Mouse (Mus musculus) stomach, embryonic 14.5 days (tissue): ENCODE data around the gene Rab14. TPM values are rescaled to one million over a fixed set of nuclear protein-coding genes. Genes with fewer than 3 reads are reported as not detected.

ENCODE experiments used
- ATAC-seq: fragments of 200-750 bp; cut with Nextera tagmentation; 2 replicates; pipeline ENCODE4 v1.8.0; 2017; ENCODE audit warnings: low read depth, moderate TSS enrichment; ENCODE audit not compliant: insufficient number of reproducible peaks, insufficient read depth, low FRiP score
- H3K27ac ChIP-seq: fragments of 300-500 bp; sonication (generic); 2 replicates; pipeline ENCODE4 v1.5.1; 2014; ENCODE audit warnings: mild to moderate bottlenecking, low read length, moderate library complexity, mixed read lengths
- H3K27me3 ChIP-seq: fragments of 300-500 bp; sonication (generic); 2 replicates; pipeline ENCODE4 v1.6.1; 2014; ENCODE audit warnings: low read length, control low read depth, mixed read lengths; ENCODE audit not compliant: control insufficient read depth, insufficient read depth
- H3K36me3 ChIP-seq: fragments of 300-500 bp; sonication (generic); 2 replicates; pipeline ENCODE4 v1.6.1; 2014; ENCODE audit warnings: mild to moderate bottlenecking, control low read depth, low read length, moderate library complexity, mixed read lengths; ENCODE audit not compliant: control insufficient read depth, insufficient read depth
- H3K4me1 ChIP-seq: fragments of 300-500 bp; sonication (generic); 2 replicates; pipeline ENCODE4 v1.6.1; 2014; ENCODE audit warnings: low read length, control low read depth, mixed read lengths; ENCODE audit not compliant: control insufficient read depth, insufficient read depth
- H3K4me2 ChIP-seq: fragments of 300-500 bp; sonication (generic); replicated peaks from 2 replicates; pipeline ENCODE4 v1.6.1; 2014; ENCODE audit warnings: low read depth, low read length, control low read depth
- H3K4me3 ChIP-seq: fragments of 300-500 bp; sonication (generic); 2 replicates; pipeline ENCODE4 v1.5.1; 2014; ENCODE audit warnings: low read depth, low read length, control low read depth
- H3K9ac ChIP-seq: fragments of 300-500 bp; sonication (generic); replicated peaks from 2 replicates; pipeline ENCODE4 v1.6.1; 2014; ENCODE audit warnings: low read depth, mild to moderate bottlenecking, control low read depth, low read length, moderate library complexity, mixed read lengths
- H3K9me3 ChIP-seq: fragments of 300-500 bp; sonication (generic); 2 replicates; pipeline ENCODE4 v1.6.1; 2016; ENCODE audit warnings: low read depth, low read length, control low read depth; ENCODE audit not compliant: control insufficient read depth
- WGBS: fragments of 180-500 bp; shearing (Covaris S2); extraction: QIAGEN DNeasy Blood & Tissue Kit; methylation state at CpG from one replicate; pipeline ENCODE4 v1.1.7; 2014; 5-methylcytosine and 5-hydroxymethylcytosine counted together
- polyA plus RNA-seq: library from polyadenylated mRNA; unstranded; fragments of >200 nt; fragmentation: Nextera tagmentation; extraction: Ambion mirVana; gene quantifications from 2 replicates; pipeline ENCODE4 v1.2.1, GENCODE M21; 2014

Gene Rab14
- polyA plus RNA-seq, 1 experiment from 2014 or later = 322 TPM

- WGBS = 59% methylated on average over 3 of the region's 3 CpGs
- H3K9ac ChIP-seq = no peak overlapping the region
- no peak overlapping the region for H3K4me2 ChIP-seq
- H3K27me3 ChIP-seq = no peaks in the 10 kb centered on the region
- no peaks in the 10 kb centered on the region for H3K9me3 ChIP-seq
- no peaks in the 10 kb centered on the region for H3K36me3 ChIP-seq
- no peak overlapping the region for H3K27ac ChIP-seq
- ATAC-seq = peak; percentile 76
- no peak overlapping the region for H3K4me3 ChIP-seq
- no peaks in the 10 kb centered on the region; the same call in 1 of the 2 replicates for H3K4me1 ChIP-seq
Observed at GRCm38 (mm10) chr2:35211681-35212080, 10.8 kb upstream of the Rab14 start.

GRCm38 (mm10) chr2:35208931-35209665, 8.2 kb upstream of the Rab14 start:
- Histone ChIP-seq H3K27ac (no peak overlapping the region), H3K9ac (no peak overlapping the region), H3K27me3 (no peaks in the 10 kb centered on the region), H3K4me2 (no peak overlapping the region), H3K9me3 (no peaks in the 10 kb centered on the region), H3K4me1 (no peaks in the 10 kb centered on the region), H3K4me3 (no peak overlapping the region), H3K36me3 (no peaks in the 10 kb centered on the region)
- ATAC-seq = no peak
- WGBS = 61% methylated on average over 8 of the region's 8 CpGs

GRCm38 (mm10) chr2:35208054-35208453, 7.1 kb upstream of the Rab14 start:
- Histone ChIP-seq H3K9ac (no peak overlapping the region), H3K4me1 (no peaks in the 10 kb centered on the region), H3K9me3 (no peaks in the 10 kb centered on the region), H3K36me3 (no peaks in the 10 kb centered on the region), H3K4me2 (no peak overlapping the region), H3K4me3 (no peak overlapping the region), H3K27ac (no peak overlapping the region), H3K27me3 (no peaks in the 10 kb centered on the region)
- no peak for ATAC-seq
- 77% methylated on average over 3 of the region's 3 CpGs for WGBS

GRCm38 (mm10) chr2:35206761-35207160, 5.8 kb upstream of the Rab14 start:
- 83% methylated on average over 3 of the region's 3 CpGs for WGBS
- H3K4me3 ChIP-seq = no peak overlapping the region

GRCm38 (mm10) chr2:35203729-35204128, 2.8 kb upstream of the Rab14 start:
- H3K4me2 ChIP-seq = no peak overlapping the region
- H3K27ac ChIP-seq = no peak overlapping the region
- H3K27me3 ChIP-seq = no peaks in the 10 kb centered on the region
- ATAC-seq = no peak
- no peak overlapping the region for H3K4me3 ChIP-seq
- H3K36me3 ChIP-seq = no peaks in the 10 kb centered on the region
- no peaks in the 10 kb centered on the region for H3K9me3 ChIP-seq
- H3K9ac ChIP-seq = no peak overlapping the region
- peaks cover 7% of the 10 kb centered on the region; the same call in 1 of the 2 replicates for H3K4me1 ChIP-seq

More at GRCm38 (mm10) chr2:35206761-35207160, 5.8 kb upstream of the Rab14 start:
- no peaks in the 10 kb centered on the region for H3K9me3 ChIP-seq
- no peak overlapping the region for H3K9ac ChIP-seq
- no peaks in the 10 kb centered on the region for H3K4me1 ChIP-seq
- H3K4me2 ChIP-seq = no peak overlapping the region
- no peak for ATAC-seq
- no peaks in the 10 kb centered on the region for H3K27me3 ChIP-seq
- H3K27ac ChIP-seq = no peak overlapping the region
- no peaks in the 10 kb centered on the region for H3K36me3 ChIP-seq

GRCm38 (mm10) chr2:35199971-35200897, 686 bp downstream of the Rab14 start:
- no peaks in the 10 kb centered on the region for H3K9me3 ChIP-seq
- peak; percentile 79 for ATAC-seq
- H3K4me3 ChIP-seq = peak overlapping the region; percentile 100
- H3K27ac ChIP-seq = peak overlapping the region; percentile 98
- H3K36me3 ChIP-seq = peaks cover 4% of the 10 kb centered on the region
- H3K4me1 ChIP-seq = peaks cover 16% of the 10 kb centered on the region
- H3K9ac ChIP-seq = peak overlapping the region; percentile 97
- H3K27me3 ChIP-seq = no peaks in the 10 kb centered on the region
- H3K4me2 ChIP-seq = peak overlapping the region; percentile 96
- under 1% methylated on average over 85 of the region's 90 CpGs for WGBS

GRCm38 (mm10) chr2:35199541-35199940, 1.4 kb downstream of the Rab14 start:
- no peak for ATAC-seq
- WGBS = 10% methylated on average over 5 of the region's 5 CpGs
- Histone ChIP-seq H3K4me2 (peak overlapping the region; percentile 96), H3K27me3 (no peaks in the 10 kb centered on the region), H3K36me3 (peaks cover 4% of the 10 kb centered on the region), H3K27ac (no peak overlapping the region), H3K9me3 (no peaks in the 10 kb centered on the region), H3K4me3 (peak overlapping the region; percentile 100), H3K9ac (peak overlapping the region; percentile 97), H3K4me1 (peaks cover 16% of the 10 kb centered on the region)

- Histone ChIP-seq H3K4me1 (peaks cover 16% of the 10 kb centered on the region), H3K27ac (no peak overlapping the region), H3K9me3 (no peaks in the 10 kb centered on the region), H3K4me2 (no peak overlapping the region), H3K4me3 (no peak overlapping the region), H3K27me3 (no peaks in the 10 kb centered on the region), H3K9ac (no peak overlapping the region), H3K36me3 (peaks cover 4% of the 10 kb centered on the region)
- ATAC-seq = no peak
- 70% methylated on average over 6 of the region's 6 CpGs for WGBS
Observed at GRCm38 (mm10) chr2:35195626-35196544, 5.0 kb downstream of the Rab14 start.
